Mouse (Mus musculus) lung, postnatal 0 days (tissue): ENCODE measurements around the gene Mien1.

Experiments used
- CTCF ChIP-seq: IDR thresholded peaks from 2 replicates; pipeline ENCODE4 v1.5.1; 2016; ENCODE audit warnings: antibody characterized with exemption, mild to moderate bottlenecking
- EP300 ChIP-seq: IDR thresholded peaks from 2 replicates; pipeline ENCODE4 v1.6.1; 2016; ENCODE audit warnings: antibody characterized with exemption, mild to moderate bottlenecking, control low read depth

GRCm38 (mm10) chr11:98476434-98476807 is 37.6 kb upstream of the Mien1 start:
- TF ChIP-seq CTCF = no peak
- TF ChIP-seq EP300 = no peak
